Mouse (Mus musculus) MEL (cell line): ENCODE results near the gene Psd. TPM values are rescaled to one million over a fixed set of nuclear protein-coding genes. Genes with fewer than 3 reads are reported as not detected.

Experiments used
- DNase-seq: peaks from one replicate; pipeline ENCODE4 v3.0.0; 2011; ENCODE audit warnings: low read depth, low spot score
- H3K27ac ChIP-seq: 2 replicates; pipeline ENCODE4 v1.5.1; 2012; ENCODE audit warnings: low read depth, mild to moderate bottlenecking, control low read depth, low read length, moderate library complexity; ENCODE audit not compliant: control insufficient read depth
- H3K27me3 ChIP-seq, 2 experiments: fragments of 150-350 bp in 1 of 2; sonication (generic) in 1 of 2; 2 replicates each; pipeline ENCODE4 v1.6.1; 2012; ENCODE audit warnings: low read length in 2 of 2, mild to moderate bottlenecking in 2 of 2, improper control_type of control experiment in 1 of 2, moderate library complexity in 1 of 2; ENCODE audit not compliant: insufficient read depth in 2 of 2, control insufficient read depth in 1 of 2
- H3K36me3 ChIP-seq, 2 experiments: 2 replicates each; pipeline ENCODE4 v1.6.1; 2012 to 2014; ENCODE audit warnings: low read length in 2 of 2, improper control_type of control experiment in 1 of 2, inconsistent platforms in 1 of 2, mild to moderate bottlenecking in 1 of 2; ENCODE audit not compliant: insufficient read depth in 2 of 2, control insufficient read depth in 1 of 2
- H3K4me1 ChIP-seq, 2 experiments: fragments of 150-350 bp in 1 of 2; sonication (generic) in 1 of 2; 2 replicates each; pipeline ENCODE4 v1.6.1; 2012; ENCODE audit warnings: low read length in 2 of 2, improper control_type of control experiment in 1 of 2, mild to moderate bottlenecking in 1 of 2; ENCODE audit not compliant: insufficient read depth in 2 of 2, control insufficient read depth in 1 of 2
- H3K4me3 ChIP-seq, 2 experiments: fragments of 150-350 bp in 1 of 2; sonication (generic) in 1 of 2; 2 replicates each; pipeline ENCODE4 v1.5.1; 2012; ENCODE audit warnings: low read depth in 2 of 2, low read length in 2 of 2, mild to moderate bottlenecking in 2 of 2, moderate library complexity in 2 of 2, control low read depth in 1 of 2, improper control_type of control experiment in 1 of 2; ENCODE audit not compliant: control insufficient read depth in 1 of 2, insufficient read depth in 1 of 2
- H3K79me2 ChIP-seq: 2 replicates; pipeline ENCODE4 v1.6.1; 2012; ENCODE audit warnings: mild to moderate bottlenecking, low read length, moderate library complexity; ENCODE audit not compliant: control insufficient read depth, poor library complexity, insufficient read depth
- H3K9ac ChIP-seq: 2 replicates; pipeline ENCODE4 v1.6.1; 2012; ENCODE audit warnings: low read depth, mild to moderate bottlenecking, control low read depth, low read length, moderate library complexity; ENCODE audit not compliant: control insufficient read depth, poor library complexity, severe bottlenecking
- H3K9me3 ChIP-seq: fragments of 150-350 bp; sonication (generic); replicated peaks from 2 replicates; pipeline ENCODE4 v1.6.1; 2012; ENCODE audit warnings: mild to moderate bottlenecking, low read length, improper control_type of control experiment, moderate library complexity; ENCODE audit not compliant: insufficient read depth
- CHD1 ChIP-seq: IDR thresholded peaks from 2 replicates; pipeline ENCODE4 v1.6.1; 2012; ENCODE audit warnings: low read depth, mild to moderate bottlenecking, inconsistent platforms, low read length, improper control_type of control experiment
- CHD2 ChIP-seq: IDR thresholded peaks from 2 replicates; pipeline ENCODE4 v1.6.1; 2011; ENCODE audit warnings: low read length, improper control_type of control experiment
- CTCF ChIP-seq, 3 experiments: IDR thresholded peaks in 2 of 3; conservative IDR thresholded peaks in 1 of 3; 2 replicates each; pipeline ENCODE4 v1.5.1; 2011 to 2012; ENCODE audit warnings: low read length in 3 of 3, low read depth in 2 of 3, mild to moderate bottlenecking in 2 of 3, improper control_type of control experiment in 1 of 3, inconsistent platforms in 1 of 3, mixed read lengths in 1 of 3, moderate library complexity in 1 of 3; ENCODE audit not compliant: control insufficient read depth in 1 of 3, insufficient read depth in 1 of 3, poor library complexity in 1 of 3, severe bottlenecking in 1 of 3
- E2F4 ChIP-seq: IDR thresholded peaks from 2 replicates; pipeline ENCODE4 v1.6.1; 2011; ENCODE audit warnings: low read depth, low read length, improper control_type of control experiment, borderline replicate concordance
- GATA1 ChIP-seq: IDR thresholded peaks from 2 replicates; pipeline ENCODE4 v1.6.1; 2011; ENCODE audit warnings: low read depth, low read length, improper control_type of control experiment
- MAFK ChIP-seq: IDR thresholded peaks from 2 replicates; pipeline ENCODE4 v1.6.1; 2011; ENCODE audit warnings: low read depth, mild to moderate bottlenecking, low read length, improper control_type of control experiment, borderline replicate concordance
- MAZ ChIP-seq: IDR thresholded peaks from 2 replicates; pipeline ENCODE4 v1.6.1; 2012; ENCODE audit warnings: low read depth, mild to moderate bottlenecking, inconsistent platforms, low read length, improper control_type of control experiment
- MEF2A ChIP-seq: IDR thresholded peaks from 2 replicates; pipeline ENCODE4 v1.6.1; 2014; ENCODE audit warnings: low read depth, mild to moderate bottlenecking, inconsistent platforms, low read length, improper control_type of control experiment; ENCODE audit not compliant: poor library complexity, insufficient replicate concordance, severe bottlenecking; ENCODE audit errors: extremely low read depth
- MXI1 ChIP-seq: IDR thresholded peaks from 2 replicates; pipeline ENCODE4 v1.6.1; 2011; ENCODE audit warnings: mild to moderate bottlenecking, low read depth, low read length, improper control_type of control experiment
- MYB ChIP-seq: IDR thresholded peaks from 2 replicates; pipeline ENCODE4 v1.6.1; 2011; ENCODE audit warnings: mild to moderate bottlenecking, low read depth, low read length, improper control_type of control experiment
- MYC ChIP-seq: IDR thresholded peaks from 2 replicates; pipeline ENCODE4 v1.6.1; 2011; ENCODE audit warnings: low read depth, mild to moderate bottlenecking, low read length, improper control_type of control experiment, moderate library complexity
- NELFE ChIP-seq: IDR thresholded peaks from 2 replicates; pipeline ENCODE4 v1.6.1; 2011; ENCODE audit warnings: low read depth, low read length, improper control_type of control experiment
- NRF1 ChIP-seq: IDR thresholded peaks from 2 replicates; pipeline ENCODE4 v1.6.1; 2014; ENCODE audit warnings: low read depth, mild to moderate bottlenecking, inconsistent platforms, low read length, improper control_type of control experiment, moderate library complexity; ENCODE audit not compliant: poor library complexity, insufficient read depth, severe bottlenecking
- POLR2AphosphoS5 ChIP-seq: IDR thresholded peaks from 2 replicates; pipeline ENCODE4 v1.6.1; 2012; ENCODE audit warnings: low read depth, borderline replicate concordance, mild to moderate bottlenecking, inconsistent platforms, low read length, moderate library complexity, mixed read lengths
- RCOR1 ChIP-seq: IDR thresholded peaks from 2 replicates; pipeline ENCODE4 v1.6.1; 2012; ENCODE audit warnings: low read depth, mild to moderate bottlenecking, inconsistent platforms, low read length, improper control_type of control experiment
- SIN3A ChIP-seq: IDR thresholded peaks from 2 replicates; pipeline ENCODE4 v1.6.1; 2012; ENCODE audit warnings: low read length, improper control_type of control experiment, inconsistent platforms
- SMC3 ChIP-seq: IDR thresholded peaks from 2 replicates; pipeline ENCODE4 v1.6.1; 2011; ENCODE audit warnings: low read depth, low read length, improper control_type of control experiment
- TCF12 ChIP-seq: IDR thresholded peaks from 2 replicates; pipeline ENCODE4 v1.6.1; 2014; ENCODE audit warnings: low read depth, mild to moderate bottlenecking, inconsistent platforms, low read length, improper control_type of control experiment, moderate library complexity
- USF2 ChIP-seq, 2 experiments: IDR thresholded peaks; 2 replicates each; pipeline ENCODE4 v1.6.1; 2011 to 2012; ENCODE audit warnings: improper control_type of control experiment in 2 of 2, low read length in 2 of 2, borderline replicate concordance in 1 of 2, inconsistent platforms in 1 of 2, low read depth in 1 of 2, mild to moderate bottlenecking in 1 of 2; ENCODE audit not compliant: insufficient read depth in 1 of 2
- ZKSCAN1 ChIP-seq: IDR thresholded peaks from 2 replicates; pipeline ENCODE4 v1.6.1; 2012; ENCODE audit warnings: low read depth, mild to moderate bottlenecking, inconsistent platforms, low read length, improper control_type of control experiment, moderate library complexity
- ZMIZ1 ChIP-seq: IDR thresholded peaks from 2 replicates; pipeline ENCODE4 v1.6.1; 2012; ENCODE audit warnings: low read depth, mild to moderate bottlenecking, inconsistent platforms, low read length, improper control_type of control experiment, moderate library complexity
- polyA plus RNA-seq, 2 experiments: library from polyadenylated mRNA; stranded (reverse) in 1 of 2; unstranded in 1 of 2; fragments of >175 nt in 1 of 2; fragments of >200 nt in 1 of 2; gene quantifications; 2 replicates each; pipeline versions ENCODE4 v1.2.1 to v1.2.4; 2012; ENCODE audit warnings: low replicate concordance in 2 of 2, low read depth in 1 of 2; ENCODE audit not compliant: insufficient read length in 2 of 2, insufficient read depth in 1 of 2, missing spikeins in 1 of 2
- total RNA-seq: library from RNA; depleted of rRNA; stranded (reverse); fragments of 300-350 nt; gene quantifications from 2 replicates; pipeline ENCODE4 v1.2.3, GENCODE M21; 2012

Psd gene
- total and polyA plus RNA-seq, 3 experiments = 4.5 to 17.2 TPM; not detected in 1

DNA sequence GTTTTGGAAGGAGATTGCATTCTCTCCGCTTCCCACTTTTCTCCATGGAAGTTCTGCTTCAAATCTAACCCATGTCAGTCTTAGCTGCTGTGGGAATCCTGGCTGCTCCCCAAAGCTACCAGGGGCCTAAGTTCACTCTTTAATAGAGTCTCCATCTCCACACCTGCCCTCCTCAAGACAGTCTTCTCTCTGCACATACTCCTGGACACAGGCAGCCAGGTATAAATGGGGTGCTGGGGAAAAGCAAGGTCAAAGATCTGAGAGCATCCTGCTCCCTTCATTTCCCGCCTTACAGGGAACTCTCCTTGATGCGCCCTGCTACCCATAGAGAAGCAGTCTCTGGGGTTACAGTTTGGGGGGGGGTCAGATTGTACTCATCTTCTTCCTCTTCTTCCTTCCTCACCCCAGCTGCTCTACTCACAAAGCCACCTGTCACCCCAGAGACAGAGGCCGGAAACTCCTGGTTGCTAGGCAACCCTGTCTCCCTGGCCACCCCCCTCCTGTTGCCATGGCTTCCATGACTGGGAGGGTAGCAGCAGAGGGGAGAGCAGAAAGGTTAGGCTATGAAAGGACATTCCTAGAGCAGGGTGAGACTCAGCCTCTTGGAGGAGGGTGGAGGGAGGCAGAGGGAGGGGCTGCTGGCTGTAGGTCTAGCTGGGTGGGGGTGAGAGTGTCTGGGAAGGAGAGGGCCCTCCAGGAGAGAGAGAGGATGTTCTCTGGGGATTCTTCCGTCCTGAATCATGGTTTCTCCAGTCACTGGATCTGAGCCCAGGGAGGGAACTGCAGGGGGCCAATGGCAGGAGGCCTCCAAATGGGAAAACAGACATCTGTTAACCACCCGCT lies 5.6 kb downstream of the Psd start:
- no peak for TF ChIP-seq USF2 (IDR thresholded peaks at IDR 0.05; ENCODE audit: borderline replicate concordance in 1 of 2, insufficient read depth in 1 of 2, low read depth in 1 of 2, low read length in 2 of 2)
- TF ChIP-seq MAFK = no peak
- no peak for TF ChIP-seq CHD1
- no peak for TF ChIP-seq SMC3
- no peak for TF ChIP-seq E2F4
- no peak for TF ChIP-seq NRF1
- TF ChIP-seq NELFE = no peak
- TF ChIP-seq MAZ = no peak
- TF ChIP-seq SIN3A = no peak
- TF ChIP-seq POLR2AphosphoS5 = no peak
- TF ChIP-seq GATA1 = no peak
- no peak for TF ChIP-seq ZKSCAN1
- TF ChIP-seq MEF2A = no peak
- no peak for TF ChIP-seq TCF12
- TF ChIP-seq CHD2 = no peak
- Histone ChIP-seq H3K9me3 (no peaks in the 10 kb centered on the region), H3K4me3 (no peak overlapping the region), H3K27ac (no peak overlapping the region), H3K27me3 (no peaks in the 10 kb centered on the region), H3K79me2 (no peaks in the 10 kb centered on the region), H3K4me1 (peaks cover under 1 to 12% of the 10 kb centered on the region in 2 experiments; a peak in 2 of 4 replicates), H3K9ac (no peak overlapping the region), H3K36me3 (peaks cover 0 to 2% of the 10 kb centered on the region in 2 experiments; a peak in 1 of 4 replicates)
- peak; percentile 53 for DNase-seq

DNA sequence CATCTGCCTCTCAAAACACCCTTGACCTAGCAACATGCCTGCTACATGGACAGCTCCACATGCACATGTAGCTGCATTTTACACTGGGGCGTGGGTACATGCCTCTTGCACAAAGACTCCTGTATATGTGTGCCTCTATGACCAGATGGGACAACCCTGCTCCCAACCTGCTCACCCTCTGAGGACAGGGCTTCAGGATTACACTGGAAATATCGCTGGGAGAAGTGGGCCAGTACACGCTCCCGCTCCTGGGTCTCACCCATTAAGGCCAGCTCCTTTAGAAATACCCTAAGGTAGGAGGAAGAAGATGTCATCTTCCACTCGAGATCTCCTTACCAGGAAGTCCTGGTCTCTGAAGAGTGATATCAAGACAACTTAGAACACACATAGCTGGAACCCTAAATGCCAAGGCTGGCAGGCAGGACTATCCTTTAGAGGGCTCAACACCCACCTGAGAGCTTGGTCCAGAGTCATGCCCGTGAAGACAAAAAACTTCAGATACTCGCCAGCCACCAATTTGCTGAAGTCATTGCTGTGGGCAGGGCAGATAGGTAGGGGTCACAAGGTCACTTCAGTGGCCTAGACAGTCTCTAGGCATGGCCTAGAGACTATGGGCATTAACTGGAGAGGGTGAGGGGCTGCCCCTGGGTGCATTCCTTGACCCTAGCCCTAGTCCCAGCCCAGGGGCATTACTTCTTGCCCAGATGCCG lies 6.7 kb downstream of the Psd start:
- no peak overlapping the region for H3K4me3 ChIP-seq
- H3K9me3 ChIP-seq = no peaks in the 10 kb centered on the region
- no peak overlapping the region for H3K27ac ChIP-seq
- no peak overlapping the region for H3K9ac ChIP-seq
- H3K79me2 ChIP-seq = no peaks in the 10 kb centered on the region
- H3K36me3 ChIP-seq = peaks cover 0 to 10% of the 10 kb centered on the region in 2 experiments; a peak in 2 of 4 replicates
- TF ChIP-seq ZMIZ1 (no peak), SMC3 (no peak), MYB (no peak), NRF1 (no peak), CTCF (IDR thresholded peaks at IDR 0.05 in 2 of 3, conservative IDR thresholded peaks at IDR 0.05 in 1 of 3; ENCODE audit: control insufficient read depth in 1 of 3, insufficient read depth in 1 of 3, low read depth in 2 of 3, low read length in 3 of 3, poor library complexity in 1 of 3, severe bottlenecking in 1 of 3) (no peak), POLR2AphosphoS5 (no peak), GATA1 (no peak), MAZ (no peak), MXI1 (no peak), NELFE (no peak), TCF12 (no peak), CHD1 (no peak), RCOR1 (no peak), MYC (no peak)
- peaks cover 6 to 21% of the 10 kb centered on the region in 2 experiments; a peak in 3 of 4 replicates for H3K4me1 ChIP-seq
- DNase-seq = no peak
- no peaks in the 10 kb centered on the region for H3K27me3 ChIP-seq
